Mouse (Mus musculus) midbrain, postnatal 0 days (tissue): ENCODE results near the gene Map3k7. TPM values are rescaled to one million over a fixed set of nuclear protein-coding genes. Genes with fewer than 3 reads are reported as not detected.

Experiments
- ATAC-seq: fragments of 200-750 bp; cut with Nextera tagmentation; 2 replicates; pipeline ENCODE4 v1.8.0; 2017; ENCODE audit warnings: moderate number of reproducible peaks, mild to moderate bottlenecking, moderate TSS enrichment, moderate library complexity; ENCODE audit not compliant: low FRiP score
- DNase-seq: peaks from one replicate; pipeline ENCODE4 v3.0.0-alpha.2; 2015; ENCODE audit warnings: low spot score
- H3K27ac ChIP-seq: fragments of 300-500 bp; sonication (generic); 2 replicates; pipeline ENCODE4 v1.5.1; 2014; ENCODE audit warnings: low read depth, mild to moderate bottlenecking, low read length, mixed read lengths
- H3K27me3 ChIP-seq: fragments of 300-500 bp; sonication (generic); 2 replicates; pipeline ENCODE4 v1.6.1; 2014; ENCODE audit warnings: low read length, control low read depth, mixed read lengths; ENCODE audit not compliant: insufficient read depth
- H3K36me3 ChIP-seq: fragments of 300-500 bp; sonication (generic); 2 replicates; pipeline ENCODE4 v1.6.1; 2014; ENCODE audit warnings: low read length, control low read depth, mixed read lengths; ENCODE audit not compliant: insufficient read depth
- H3K4me1 ChIP-seq: fragments of 300-500 bp; sonication (generic); 2 replicates; pipeline ENCODE4 v1.6.1; 2014; ENCODE audit warnings: mild to moderate bottlenecking, control low read depth, antibody characterized with exemption, low read length, mixed read lengths; ENCODE audit not compliant: insufficient read depth
- H3K4me2 ChIP-seq: fragments of 300-500 bp; sonication (generic); 2 replicates; pipeline ENCODE4 v1.6.1; 2014; ENCODE audit warnings: low read depth, mild to moderate bottlenecking, low read length, mixed read lengths; ENCODE audit not compliant: poor library complexity, severe bottlenecking
- H3K4me3 ChIP-seq: fragments of 300-500 bp; sonication (generic); 2 replicates; pipeline ENCODE4 v1.5.1; 2014; ENCODE audit warnings: low read depth, mild to moderate bottlenecking, low read length, moderate library complexity
- H3K9ac ChIP-seq: fragments of 300-500 bp; sonication (generic); replicated peaks from 2 replicates; pipeline ENCODE4 v1.6.1; 2014; ENCODE audit warnings: mild to moderate bottlenecking, low read length, moderate library complexity, mixed read lengths; ENCODE audit not compliant: poor library complexity, severe bottlenecking
- H3K9me3 ChIP-seq: fragments of 300-500 bp; sonication (generic); 2 replicates; pipeline ENCODE4 v1.6.1; 2016; ENCODE audit warnings: low read length, control low read depth
- CTCF ChIP-seq: IDR thresholded peaks from 2 replicates; pipeline ENCODE4 v1.5.1; 2016; ENCODE audit warnings: antibody characterized with exemption, mild to moderate bottlenecking
- WGBS: fragments of 180-500 bp; shearing (Covaris S2); extraction: QIAGEN DNeasy Blood & Tissue Kit; methylation state at CpG from one replicate; pipeline ENCODE4 v1.1.7; 2014; 5-methylcytosine and 5-hydroxymethylcytosine counted together
- polyA plus RNA-seq: library from polyadenylated mRNA; unstranded; fragments of >200 nt; fragmentation: Nextera tagmentation; extraction: Ambion mirVana; gene quantifications from 2 replicates; pipeline ENCODE4 v1.2.1, GENCODE M21; 2015
- total RNA-seq: library from RNA; depleted of rRNA; stranded (reverse); fragments of >200 nt; gene quantifications from 2 replicates; pipeline ENCODE4 v1.2.3, GENCODE M21; 2014

Map3k7 gene
- total and polyA plus RNA-seq, 2 experiments from 2014 or later, result 15.5 to 38.7 TPM

DNA sequence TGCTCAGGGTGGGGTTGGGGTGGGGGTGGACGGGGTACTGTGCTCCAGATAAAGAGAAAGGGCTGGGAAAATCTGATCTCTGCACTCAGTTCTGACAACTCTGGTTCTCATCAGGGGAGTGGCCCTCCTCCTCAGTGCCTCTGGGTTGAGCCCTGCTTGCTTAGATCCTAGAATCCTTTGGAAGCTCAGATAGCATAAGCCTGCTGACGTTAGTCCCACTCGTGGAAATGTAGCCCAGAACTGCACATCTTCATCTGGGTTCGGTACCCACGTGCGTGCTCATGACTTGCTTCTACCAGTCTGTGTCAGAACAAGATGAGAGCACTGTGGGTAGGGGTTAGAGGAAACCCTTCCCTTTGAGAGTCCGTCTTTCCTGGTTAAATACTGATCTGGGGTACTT is 92.5 kb downstream of the Map3k7 start:
- no peak for ATAC-seq
- WGBS, result 68% methylated on average over 7 of the region's 7 CpGs

DNA sequence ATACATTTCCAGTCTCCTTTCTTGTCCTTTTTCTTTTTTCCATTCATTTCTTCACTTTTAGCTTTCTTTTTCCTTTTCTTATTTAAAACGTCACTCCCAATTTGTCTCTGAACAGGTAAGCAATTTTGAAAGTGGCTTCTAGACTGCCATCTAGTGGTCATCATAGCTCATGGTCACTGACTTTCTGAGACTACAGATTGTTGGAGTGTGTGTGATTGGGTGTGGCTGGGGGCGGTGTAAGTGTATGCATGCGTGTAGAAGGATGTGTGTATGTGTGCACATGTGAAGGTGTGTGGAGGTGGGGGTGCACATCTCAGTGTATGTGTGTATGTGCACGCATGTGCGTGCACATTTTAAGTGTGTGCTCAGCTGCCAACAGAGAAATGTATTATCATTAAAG is 93.2 kb downstream of the Map3k7 start:
- peak; percentile 45; the same call in 1 of the 2 replicates for ATAC-seq
- peak; percentile 64 for DNase-seq
- Histone ChIP-seq H3K4me2 (no peak overlapping the region), H3K27ac (no peak overlapping the region), H3K4me1 (peaks cover 4% of the 10 kb centered on the region; the same call in 1 of the 2 replicates), H3K9ac (no peak overlapping the region), H3K4me3 (no peak overlapping the region), H3K27me3 (no peaks in the 10 kb centered on the region), H3K9me3 (no peaks in the 10 kb centered on the region), H3K36me3 (no peaks in the 10 kb centered on the region)
- 53% methylated on average over 5 of the region's 5 CpGs for WGBS
- peak; percentile 91 for TF ChIP-seq CTCF

More for the DNA sequence above, 92.5 kb downstream of the Map3k7 start:
- no peak for DNase-seq
- H3K4me3 ChIP-seq, result no peak overlapping the region
- TF ChIP-seq CTCF, result no peak
- H3K9me3 ChIP-seq, result no peaks in the 10 kb centered on the region
- no peak overlapping the region for H3K4me2 ChIP-seq
- H3K9ac ChIP-seq, result no peak overlapping the region
- H3K4me1 ChIP-seq, result peaks cover 4% of the 10 kb centered on the region; the same call in 1 of the 2 replicates
- H3K36me3 ChIP-seq, result no peaks in the 10 kb centered on the region
- H3K27ac ChIP-seq, result no peak overlapping the region
- no peaks in the 10 kb centered on the region for H3K27me3 ChIP-seq

DNA sequence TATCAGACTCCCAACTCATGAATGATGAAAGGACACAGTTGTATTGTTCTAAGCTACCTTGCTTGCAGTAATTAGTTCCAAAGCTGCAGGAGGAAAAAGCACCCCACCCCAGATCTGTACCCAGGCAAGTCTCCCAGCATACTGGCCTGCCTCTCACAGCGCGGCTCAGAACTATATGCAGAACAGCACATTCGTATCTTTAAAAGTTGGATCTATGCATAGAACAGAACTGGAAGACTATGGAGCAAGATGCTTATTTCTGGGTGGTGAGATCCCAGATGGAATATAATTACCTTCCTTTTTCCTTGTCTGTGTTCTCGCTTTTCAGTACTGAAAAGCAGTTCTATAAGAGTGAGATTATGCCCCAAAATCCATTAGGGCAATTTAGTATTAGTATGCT is 96.8 kb downstream of the Map3k7 start:
- peaks cover 1% of the 10 kb centered on the region; the same call in 1 of the 2 replicates for H3K4me1 ChIP-seq
- H3K36me3 ChIP-seq, result no peaks in the 10 kb centered on the region
- H3K27me3 ChIP-seq, result no peaks in the 10 kb centered on the region
- DNase-seq, result no peak
- no peak overlapping the region for H3K4me2 ChIP-seq
- no peaks in the 10 kb centered on the region for H3K9me3 ChIP-seq
- 93% methylated on average over 4 of the region's 4 CpGs for WGBS
- no peak for ATAC-seq
- H3K9ac ChIP-seq, result no peak overlapping the region
- TF ChIP-seq CTCF, result no peak
- H3K4me3 ChIP-seq, result no peak overlapping the region
- no peak overlapping the region for H3K27ac ChIP-seq

DNA sequence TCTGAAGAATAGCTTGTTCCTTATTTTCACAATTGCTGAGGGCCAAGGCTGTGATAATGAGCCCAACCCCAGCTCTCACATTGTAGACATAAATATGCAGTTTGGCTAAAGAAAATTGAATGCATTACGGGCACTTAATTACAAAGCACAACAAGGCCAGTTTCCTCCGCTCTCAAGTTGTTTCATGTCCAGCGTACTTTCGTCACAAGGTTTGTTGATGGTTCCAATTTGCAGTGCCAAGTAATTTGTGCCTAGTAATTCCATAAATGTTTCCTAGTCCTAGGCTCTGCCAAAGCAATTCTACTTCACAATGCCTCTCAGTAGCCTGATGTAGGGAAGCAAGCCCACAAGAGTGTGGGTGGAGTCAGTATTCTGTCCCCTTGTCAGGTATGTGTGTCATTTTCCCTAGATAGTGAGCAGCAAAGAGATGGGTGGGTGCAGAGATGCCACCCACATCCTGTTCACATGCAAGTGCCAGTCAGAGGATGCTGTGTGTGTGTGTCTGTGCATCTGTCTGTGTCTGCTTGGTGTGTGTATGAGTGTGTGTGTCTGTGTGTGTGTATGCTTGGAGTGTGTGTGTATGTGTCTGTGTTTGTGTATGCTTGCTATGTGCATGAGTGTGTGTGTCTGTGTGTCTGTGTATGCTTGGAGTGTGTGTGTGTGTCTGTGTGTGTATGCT is 98.6 kb downstream of the Map3k7 start:
- Histone ChIP-seq H3K4me1 (no peaks in the 10 kb centered on the region), H3K9me3 (no peaks in the 10 kb centered on the region), H3K4me2 (no peak overlapping the region), H3K27me3 (no peaks in the 10 kb centered on the region), H3K36me3 (no peaks in the 10 kb centered on the region), H3K4me3 (no peak overlapping the region), H3K9ac (no peak overlapping the region), H3K27ac (no peak overlapping the region)
- WGBS, result 74% methylated on average over 4 of the region's 4 CpGs
- DNase-seq, result no peak
- no peak for TF ChIP-seq CTCF
- no peak for ATAC-seq

DNA sequence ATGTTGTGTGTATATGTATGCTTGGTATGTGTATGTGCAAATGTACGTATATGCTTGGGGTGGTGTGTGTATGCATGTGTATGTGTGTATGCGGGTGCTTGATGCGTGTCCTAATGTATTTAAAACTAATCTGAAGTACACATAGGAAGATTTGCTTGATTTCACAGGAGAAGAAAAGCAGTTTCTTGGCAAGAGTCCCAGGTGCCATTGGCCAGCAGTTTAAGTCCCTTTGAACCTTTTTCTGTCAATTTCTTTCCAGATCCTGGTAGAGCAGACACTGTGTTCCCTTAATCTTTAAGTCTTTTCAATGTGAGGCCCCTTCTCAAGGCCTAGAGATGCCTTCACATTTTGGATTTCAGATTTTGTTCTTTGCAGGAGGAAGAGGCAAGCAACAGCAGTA is 99.4 kb downstream of the Map3k7 start:
- Histone ChIP-seq H3K27ac (no peak overlapping the region), H3K27me3 (no peaks in the 10 kb centered on the region), H3K9me3 (no peaks in the 10 kb centered on the region), H3K4me2 (no peak overlapping the region), H3K4me3 (no peak overlapping the region), H3K4me1 (no peaks in the 10 kb centered on the region), H3K9ac (no peak overlapping the region), H3K36me3 (no peaks in the 10 kb centered on the region)
- DNase-seq, result no peak
- TF ChIP-seq CTCF, result no peak
- no peak for ATAC-seq
- 57% methylated on average over 3 of the region's 3 CpGs for WGBS
